Mouse (Mus musculus): ENCODE data around the gene Fbxo41.

Fbxo41 gene

GRCm38 (mm10) chr6:85502911-85503250 is at the start of gene Fbxo41:
Fbxo41 (minus strand) TSS chr6:85502994.
- no peak for DNase-seq (ENCODE audit: low read depth, low spot score)

- no peak for DNase-seq (ENCODE audit: low read depth, low spot score)
Measured at GRCm38 (mm10) chr6:85547642-85548041, 44.8 kb upstream of the Fbxo41 start.

- no peak for DNase-seq (ENCODE audit: low read depth, low spot score)
Measured at GRCm38 (mm10) chr6:85544251-85544881, 41.6 kb upstream of the Fbxo41 start.

- no peak for DNase-seq (ENCODE audit: low read depth, low spot score)
Measured at GRCm38 (mm10) chr6:85543351-85544175, 40.8 kb upstream of the Fbxo41 start.

GRCm38 (mm10) chr6:85522825-85523224 is 20.0 kb upstream of the Fbxo41 start:
- no peak for DNase-seq (ENCODE audit: low read depth, low spot score)

GRCm38 (mm10) chr6:85522026-85522425 is 19.2 kb upstream of the Fbxo41 start:
- no peak for DNase-seq (ENCODE audit: low read depth, low spot score)

GRCm38 (mm10) chr6:85518091-85518693 is 15.4 kb upstream of the Fbxo41 start:
- peak; percentile 38 for DNase-seq (ENCODE audit: low read depth, low spot score)

GRCm38 (mm10) chr6:85515941-85516340 is 13.1 kb upstream of the Fbxo41 start:
- no peak for DNase-seq (ENCODE audit: low read depth, low spot score)

- peak; percentile 41 for DNase-seq (ENCODE audit: low read depth, low spot score)
Measured at GRCm38 (mm10) chr6:85513531-85513910, 10.7 kb upstream of the Fbxo41 start, which contains the start of gene Egr4. Egr4 (minus strand) TSS chr6:85513589.

GRCm38 (mm10) chr6:85512577-85513530 is 10.1 kb upstream of the Fbxo41 start:
- no peak for DNase-seq (ENCODE audit: low read depth, low spot score)

GRCm38 (mm10) chr6:85512056-85512440 is 9.3 kb upstream of the Fbxo41 start:
- no peak for DNase-seq (ENCODE audit: low read depth, low spot score)

GRCm38 (mm10) chr6:85511286-85512055 is 8.7 kb upstream of the Fbxo41 start:
- no peak for DNase-seq (ENCODE audit: low read depth, low spot score)

GRCm38 (mm10) chr6:85510476-85510875 is 7.7 kb upstream of the Fbxo41 start:
- DNase-seq (ENCODE audit: low read depth, low spot score) = peak; percentile 44

GRCm38 (mm10) chr6:85508602-85509001 is 5.8 kb upstream of the Fbxo41 start:
- DNase-seq (ENCODE audit: low read depth, low spot score) = no peak

GRCm38 (mm10) chr6:85504908-85505307 is 2.1 kb upstream of the Fbxo41 start:
- DNase-seq (ENCODE audit: low read depth, low spot score) = no peak

GRCm38 (mm10) chr6:85502103-85502910 is 487 bp downstream of the Fbxo41 start:
- DNase-seq (ENCODE audit: low read depth, low spot score) = no peak

GRCm38 (mm10) chr6:85501571-85502102 is 1.2 kb downstream of the Fbxo41 start:
- DNase-seq (ENCODE audit: low read depth, low spot score) = no peak

GRCm38 (mm10) chr6:85500416-85500815 is 2.4 kb downstream of the Fbxo41 start:
- no peak for DNase-seq (ENCODE audit: low read depth, low spot score)

- no peak for DNase-seq (ENCODE audit: low read depth, low spot score)
Measured at GRCm38 (mm10) chr6:85498147-85498546, 4.6 kb downstream of the Fbxo41 start.

GRCm38 (mm10) chr6:85496976-85497375 is 5.8 kb downstream of the Fbxo41 start:
- no peak for DNase-seq (ENCODE audit: low read depth, low spot score)

Measured in retina, postnatal 7 days (tissue).